Mouse (Mus musculus) spleen, adult 2 months (tissue): ENCODE data around the gene Med19.

Experiments used
- CTCF ChIP-seq: fragments of 200-500 bp; IDR thresholded peaks from 2 replicates; pipeline ENCODE4 v1.5.1; 2011; ENCODE audit warnings: mild to moderate bottlenecking, inconsistent platforms; ENCODE audit not compliant: insufficient read depth, insufficient read length, insufficient replicate concordance; ENCODE audit errors: extremely low read depth
- POLR2A ChIP-seq: fragments of 200-500 bp; IDR thresholded peaks from 2 replicates; pipeline ENCODE4 v1.6.1; 2011; ENCODE audit warnings: low read depth, low read length, inconsistent platforms

- TF ChIP-seq POLR2A (no peak), CTCF (no peak)
These were observed 37.4 kb upstream of the Med19 start for GRCm38 (mm10) chr2:84640833-84641232.
